Mouse (Mus musculus) kidney, postnatal 25 days (tissue): Measurements from ENCODE around the gene Hipk3.

Experiments used
- DNase-seq, 2 experiments: peaks; one replicate each; pipeline ENCODE4 v3.0.0; 2021; ENCODE audit warnings: mixed read lengths in 2 of 2

Gene Hipk3

DNA sequence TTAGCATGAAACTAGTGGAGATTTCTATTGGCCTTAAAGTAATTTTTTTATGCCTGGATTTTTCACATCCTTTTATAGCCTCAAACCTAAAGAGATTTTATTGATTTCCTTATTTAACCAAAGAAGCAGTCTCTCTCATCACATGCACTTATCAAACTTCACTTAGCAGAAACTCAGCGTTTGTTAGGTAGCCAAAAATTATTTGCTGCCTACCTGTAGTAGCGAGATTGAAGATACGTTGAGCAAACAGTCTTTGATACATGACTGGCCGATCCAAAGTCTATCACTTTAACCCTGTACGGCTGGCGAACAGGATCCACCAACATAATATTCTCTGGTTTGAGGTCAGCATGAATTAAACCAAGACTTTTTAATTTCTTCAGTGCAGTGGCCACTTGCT is 23.7 kb downstream of the Hipk3 start:
- DNase-seq: no peak

GRCm38 (mm10) chr2:104468419-104468818 is 25.8 kb downstream of the Hipk3 start:
- no peak for DNase-seq

DNA sequence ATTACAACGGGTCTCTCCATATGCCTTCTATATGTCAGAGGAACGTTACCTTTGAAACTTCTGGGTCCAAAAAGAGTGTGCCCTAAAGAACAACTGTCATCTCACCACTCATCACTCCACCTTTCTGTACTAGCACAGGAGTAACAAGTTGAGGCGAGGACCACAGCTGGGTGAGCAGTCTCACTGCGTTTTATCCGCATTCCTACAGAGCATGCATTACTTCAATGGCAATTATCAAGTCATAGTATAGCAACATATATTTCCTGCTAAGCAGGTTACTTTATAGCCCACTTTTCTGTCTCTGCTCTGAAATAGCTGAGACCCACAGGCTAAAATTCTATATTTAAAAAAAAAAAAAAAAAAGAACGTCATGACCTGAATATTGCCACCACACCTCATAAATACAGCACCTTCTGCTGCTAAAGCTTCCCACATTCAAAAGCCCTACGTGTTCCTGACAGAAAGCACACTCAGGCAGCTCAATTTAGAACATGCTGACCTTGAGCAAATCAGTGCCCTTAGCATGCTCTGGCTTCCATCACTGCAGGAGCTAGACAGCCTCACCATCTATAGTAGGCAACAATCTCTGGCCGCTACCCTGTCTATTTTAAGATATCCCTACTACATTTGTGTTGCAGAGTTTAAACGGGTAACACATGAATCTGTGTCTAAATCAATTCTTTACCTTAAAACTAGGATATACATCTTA is 27.2 kb downstream of the Hipk3 start:
- peak in 1 of 2 experiments; percentile 42 for DNase-seq

- no peak for DNase-seq
Measured at GRCm38 (mm10) chr2:104465639-104466430, 28.4 kb downstream of the Hipk3 start.

GRCm38 (mm10) chr2:104460021-104460420 is 34.2 kb downstream of the Hipk3 start:
- DNase-seq: no peak

DNA sequence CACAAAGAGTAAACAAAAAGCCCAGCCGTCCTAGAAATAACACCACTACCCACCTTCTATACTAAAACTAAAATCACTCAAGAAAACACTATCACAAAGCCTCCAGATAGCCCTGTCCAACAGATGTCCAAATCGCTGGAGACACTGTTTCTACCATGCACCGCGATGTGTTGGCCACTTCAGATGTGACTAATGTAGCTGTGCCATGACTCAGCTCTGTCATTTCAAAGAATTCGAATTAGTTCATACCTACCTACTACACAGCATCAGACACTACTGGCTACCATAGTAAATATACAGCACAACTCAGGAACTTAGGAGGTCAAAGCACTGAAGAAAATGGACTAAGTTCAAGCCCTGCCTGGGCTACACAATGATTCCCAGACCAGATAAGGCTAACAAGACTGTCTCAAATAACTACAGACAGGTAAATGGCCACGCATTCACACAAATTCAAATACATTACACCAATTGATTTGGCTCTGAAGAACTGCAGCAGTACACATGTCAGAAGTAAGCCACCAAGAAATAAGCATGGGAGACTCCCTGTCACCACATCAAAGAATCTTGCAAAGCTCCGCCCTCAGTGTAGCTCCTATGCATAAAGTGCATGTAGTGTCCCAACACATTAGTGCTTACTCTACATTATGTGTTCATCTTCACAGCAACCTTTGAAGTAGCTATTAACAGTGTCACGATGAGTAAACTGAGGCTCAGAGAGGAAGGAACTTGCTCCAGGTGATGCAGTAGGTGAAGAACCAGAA is 35.5 kb downstream of the Hipk3 start:
- no peak for DNase-seq

DNA sequence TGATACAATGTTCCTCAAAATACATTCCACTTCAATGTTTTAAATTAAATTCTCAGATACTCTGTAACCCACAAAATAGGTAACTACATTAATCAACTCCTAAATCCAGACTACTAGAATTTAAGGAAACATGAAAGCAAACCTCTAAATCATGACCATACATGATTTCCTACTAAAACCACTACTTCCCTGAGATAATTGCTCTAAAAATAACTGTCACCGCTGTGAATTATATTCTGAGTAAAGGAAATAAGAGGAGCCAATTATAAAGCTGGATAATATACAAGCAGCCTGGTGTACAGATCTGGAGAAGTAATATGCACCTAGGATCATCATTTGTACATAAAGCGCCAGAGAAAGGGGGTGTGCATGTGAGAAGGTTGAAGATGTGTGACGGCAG is 37.1 kb downstream of the Hipk3 start:
- no peak for DNase-seq

DNA sequence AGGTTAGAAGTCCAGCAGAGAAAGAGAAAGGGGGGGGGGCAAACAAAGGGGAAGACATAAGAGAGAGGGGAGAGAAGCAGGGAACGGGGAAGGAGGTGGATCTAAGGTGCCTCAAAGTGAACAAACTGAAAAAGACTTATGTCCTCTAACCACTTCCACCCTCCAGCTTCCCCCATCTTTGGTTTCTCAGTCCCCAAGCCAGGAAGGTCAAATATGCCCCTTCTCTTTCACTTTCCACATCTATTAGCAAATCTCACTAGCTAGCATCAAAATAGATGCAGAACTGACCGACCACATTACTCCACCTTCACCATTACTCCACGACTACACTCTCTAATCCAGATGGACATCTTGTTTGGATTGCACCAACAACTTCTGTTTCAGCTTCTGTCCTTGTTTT is 43.6 kb downstream of the Hipk3 start:
- DNase-seq: no peak

DNA sequence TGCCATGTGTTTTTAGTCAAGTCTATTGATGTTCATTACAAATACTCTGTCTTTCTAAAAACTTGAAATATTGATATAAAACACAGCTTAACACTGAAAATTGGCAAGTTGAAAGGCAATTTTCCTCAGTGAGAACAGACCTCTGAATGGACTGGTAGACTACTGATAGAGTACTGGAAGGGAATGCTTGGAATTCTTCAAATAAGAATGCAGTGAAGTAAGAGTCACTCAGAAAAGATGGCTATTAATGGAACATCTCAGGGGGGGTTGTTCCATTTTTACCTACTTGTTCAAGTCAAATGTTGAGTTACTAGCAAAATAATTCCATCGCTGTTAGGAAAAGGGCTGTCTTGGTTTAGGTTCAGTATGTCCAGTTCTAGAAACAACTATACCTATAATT is 45.1 kb downstream of the Hipk3 start:
- no peak for DNase-seq

DNA sequence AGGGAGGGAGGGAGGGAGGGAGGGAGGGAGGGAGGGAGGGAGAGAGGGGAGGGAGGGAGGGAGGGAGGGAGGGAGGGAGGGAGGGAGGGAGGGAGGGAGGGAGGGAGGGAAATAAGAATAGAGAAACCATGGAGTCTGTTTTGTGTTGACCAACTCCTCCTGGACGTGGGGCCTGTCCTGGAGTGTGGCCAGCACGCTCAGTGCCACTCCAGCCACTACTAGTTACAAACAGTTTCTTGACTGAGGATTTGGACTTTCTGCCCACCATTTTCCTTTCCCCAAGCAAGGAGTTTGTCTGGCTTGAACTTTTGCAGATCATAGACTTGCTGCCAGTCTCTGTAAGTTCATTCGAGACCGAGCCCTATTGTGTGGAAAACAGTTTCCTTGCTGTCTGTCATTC is 46.0 kb downstream of the Hipk3 start:
- no peak for DNase-seq

DNA sequence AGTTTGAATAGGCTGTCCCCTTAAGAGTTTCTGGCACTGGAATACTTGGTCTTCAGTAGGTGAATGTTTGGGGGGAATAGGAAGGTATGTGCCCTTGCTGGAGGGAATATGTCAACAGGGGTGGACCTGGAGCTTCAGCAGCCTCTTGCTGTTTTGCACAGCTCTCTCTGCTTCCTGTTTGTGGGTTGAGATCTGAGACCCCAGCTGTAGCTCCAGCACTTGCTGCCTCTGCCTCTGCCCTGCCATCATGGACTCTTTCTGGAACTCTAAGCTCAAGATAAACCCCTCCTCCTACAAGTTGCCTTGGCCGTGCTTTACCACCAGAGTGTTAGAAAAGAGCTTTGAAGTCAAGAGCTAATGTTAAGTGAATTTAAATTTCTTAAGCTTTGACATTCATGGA is 48.2 kb downstream of the Hipk3 start:
- no peak for DNase-seq

- DNase-seq: peak; percentile 76
Measured at GRCm38 (mm10) chr2:104444776-104445175, 49.5 kb downstream of the Hipk3 start.

GRCm38 (mm10) chr2:104442341-104442740 is 51.9 kb downstream of the Hipk3 start:
- DNase-seq: no peak

DNA sequence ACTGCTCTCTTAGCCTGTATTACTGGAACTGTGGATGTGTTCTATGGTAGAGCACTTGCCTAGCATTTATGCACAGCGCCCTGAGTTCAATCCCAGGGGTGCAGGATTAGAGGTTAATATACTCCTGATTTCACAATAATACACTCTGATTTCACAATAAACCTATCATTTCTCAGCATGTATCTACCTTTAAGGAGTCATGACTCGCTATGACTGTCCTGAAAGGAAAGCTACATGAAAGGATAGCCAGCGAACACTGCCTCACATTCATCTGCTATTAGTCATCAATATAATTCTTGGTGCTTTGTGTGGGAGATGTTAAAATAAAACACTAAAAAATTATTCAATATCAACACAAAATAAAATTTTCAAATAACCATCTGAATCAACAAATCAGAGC is 58.0 kb downstream of the Hipk3 start:
- DNase-seq: no peak

DNA sequence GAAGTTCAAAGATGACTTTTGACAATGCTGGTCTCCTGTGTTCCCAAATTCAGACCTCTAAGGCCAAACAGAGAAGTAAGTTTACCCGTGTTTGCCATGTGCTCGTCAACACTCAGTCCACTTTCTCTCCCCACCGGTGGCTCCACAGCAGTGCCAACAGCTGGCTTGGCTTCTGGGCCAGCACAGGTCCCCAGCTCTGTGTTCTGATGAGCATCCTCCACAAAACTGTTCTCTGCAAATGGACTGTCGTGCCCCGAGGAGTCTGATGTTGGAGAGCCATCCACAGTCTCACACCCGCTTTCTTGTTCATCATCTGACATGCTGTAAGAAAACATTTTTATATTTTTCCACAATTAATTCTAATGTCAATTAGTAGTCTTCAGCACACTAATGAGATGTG is 63.2 kb downstream of the Hipk3 start:
- no peak for DNase-seq

- no peak for DNase-seq
Measured at GRCm38 (mm10) chr2:104430566-104430965, 63.7 kb downstream of the Hipk3 start.

- DNase-seq: peak; percentile 7 to 50
Measured at GRCm38 (mm10) chr2:104426112-104426511, 68.1 kb downstream of the Hipk3 start.

- DNase-seq: no peak
Measured at GRCm38 (mm10) chr2:104422230-104422629, 72.0 kb downstream of the Hipk3 start.

GRCm38 (mm10) chr2:104420805-104421204 is 73.4 kb downstream of the Hipk3 start:
- no peak for DNase-seq

DNA sequence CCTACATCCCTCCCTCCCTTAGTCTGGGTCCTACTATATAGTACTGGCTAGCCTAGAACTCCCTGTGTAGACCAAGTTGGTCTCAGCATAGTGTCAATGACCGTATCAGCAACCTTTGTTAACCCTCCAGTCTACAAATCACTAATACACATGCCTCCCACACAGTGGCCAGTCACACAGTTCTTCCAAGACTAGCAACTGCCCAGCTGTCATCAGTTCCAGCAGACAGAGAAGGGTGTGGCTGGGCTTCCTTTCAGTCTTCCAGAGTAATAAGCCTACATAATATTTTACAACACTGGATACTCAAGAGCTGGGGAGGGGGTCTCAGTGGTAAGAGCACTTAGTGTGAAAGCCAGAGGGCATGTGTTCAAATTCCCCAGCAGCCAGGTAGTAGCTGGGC is 74.2 kb downstream of the Hipk3 start:
- no peak for DNase-seq

DNA sequence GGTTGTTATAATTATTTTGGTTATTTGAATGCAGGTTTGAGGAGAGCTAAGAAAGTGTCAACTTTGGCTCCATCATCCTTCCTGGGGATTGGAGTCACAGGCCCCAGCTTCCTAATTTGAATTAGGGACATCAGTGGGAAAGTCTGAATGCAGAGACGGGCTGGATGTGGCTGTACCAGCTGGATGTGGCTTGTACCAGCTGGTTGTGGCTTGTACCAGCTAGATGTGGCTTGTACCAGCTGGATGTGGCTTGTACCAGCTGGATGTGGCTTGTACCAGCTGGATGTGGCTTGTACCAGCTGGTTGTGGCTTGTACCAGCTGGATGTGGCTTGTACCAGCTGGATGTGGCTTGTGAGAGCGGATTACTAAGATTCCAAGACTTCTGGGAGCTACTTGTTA is 74.8 kb downstream of the Hipk3 start:
- DNase-seq: no peak

DNA sequence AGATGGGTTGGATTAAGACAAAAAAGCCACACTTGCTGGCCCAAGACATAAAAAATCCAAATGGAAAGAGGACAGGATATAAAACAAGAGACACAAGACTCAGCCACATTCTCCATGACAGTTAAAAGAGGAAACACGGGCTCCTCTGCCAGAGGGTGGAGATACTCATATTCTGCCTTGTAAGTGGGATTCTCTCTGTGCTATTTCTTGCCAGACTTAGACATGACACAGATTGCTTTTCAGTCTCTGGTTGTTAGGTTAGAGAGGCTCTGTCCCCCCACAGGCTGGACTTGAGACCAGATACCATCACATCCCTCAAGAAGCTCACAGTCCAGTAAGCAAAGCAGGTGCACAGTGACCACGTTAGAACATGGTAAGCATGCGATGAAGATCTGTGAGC is 81.2 kb downstream of the Hipk3 start:
- DNase-seq: no peak

DNA sequence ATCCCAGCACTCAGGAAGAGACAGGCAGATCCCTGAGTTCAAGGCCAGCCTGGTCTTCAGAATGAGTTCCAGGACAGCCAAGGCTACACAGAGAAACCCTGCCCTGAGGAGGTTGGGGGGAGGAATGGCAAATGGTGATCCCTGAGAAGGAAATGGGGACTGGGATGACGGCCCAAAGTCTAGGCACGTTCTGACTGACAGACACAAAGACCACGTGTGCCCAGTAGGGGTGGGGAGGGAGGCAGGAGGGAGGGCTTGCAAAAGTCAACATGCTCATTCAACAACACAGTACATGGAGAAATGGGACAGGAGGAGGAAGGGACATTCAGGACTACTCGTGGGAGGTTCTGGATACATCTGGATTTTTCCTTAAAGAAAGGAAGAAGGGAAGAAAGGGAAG is 81.8 kb downstream of the Hipk3 start:
- no peak for DNase-seq

DNA sequence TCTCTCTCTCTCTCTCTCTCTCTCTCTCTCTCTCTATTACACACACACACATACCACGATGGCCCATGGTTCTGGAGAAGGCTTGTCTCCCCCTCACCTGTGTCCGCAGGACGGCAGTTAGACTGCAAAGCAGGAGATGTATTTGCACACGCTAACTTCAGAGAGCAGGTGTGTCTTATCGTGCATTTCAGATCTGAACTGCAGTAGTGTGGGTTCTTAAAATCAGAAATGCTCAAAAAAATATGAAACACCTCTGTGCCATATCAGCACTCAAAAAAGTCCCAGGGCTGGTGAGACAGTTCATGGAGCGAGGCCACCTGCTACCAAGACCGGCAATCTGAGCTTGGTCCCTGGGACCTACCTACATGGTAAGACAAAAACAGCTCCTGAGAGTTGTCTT is 82.4 kb downstream of the Hipk3 start:
- DNase-seq: no peak
